Mouse (Mus musculus) spleen, embryonic (tissue): ENCODE results near the gene Adnp.

Source experiments
- CTCF ChIA-PET: fragments of 350-600 bp; sonication (Branson Sonifier 250); formaldehyde crosslinking; loops from one replicate; lab custom pipeline; 2022; lab: Charles Lee

The Adnp gene

GRCm38 (mm10) chr2:168206725-168207644 is at the start of gene Adnp:
TSS of gene Adnp (minus strand) at chr2:168207112.
- CTCF ChIA-PET = interaction anchor here (0.8 to 2.0 kb wide), 3 partner anchors 10 to 89 kb away, joined by 3 to 6 read pairs (median 3); partner anchors contain the start of genes Dpm1, Gm20716 and Mocs3

GRCm38 (mm10) chr2:168256506-168256905 is 49.6 kb upstream of the Adnp start:
- CTCF ChIA-PET = interaction anchor here (0.6 to 0.9 kb wide), 2 partner anchors 14 to 24 kb away, joined by 4 read pairs; no protein-coding TSS in a partner anchor

- CTCF ChIA-PET = interaction anchor here (1.3 kb wide), 1 partner anchor 192 kb away, joined by 4 read pairs; no protein-coding TSS in a partner anchor
Observed at GRCm38 (mm10) chr2:168253822-168254221, 46.9 kb upstream of the Adnp start.

GRCm38 (mm10) chr2:168252639-168253292 is 45.9 kb upstream of the Adnp start:
- CTCF ChIA-PET = interaction anchor here (0.6 to 1.3 kb wide), 2 partner anchors 117 to 193 kb away, joined by 3 to 4 read pairs; no protein-coding TSS in a partner anchor

- CTCF ChIA-PET = interaction anchor here (0.6 to 1.7 kb wide), 4 partner anchors 195 to 1858 kb away, joined by 3 to 16 read pairs (median 5); no protein-coding TSS in a partner anchor
Observed at GRCm38 (mm10) chr2:168250270-168250669, 43.4 kb upstream of the Adnp start.

GRCm38 (mm10) chr2:168248856-168249245 is 41.9 kb upstream of the Adnp start:
- CTCF ChIA-PET = interaction anchor here (0.6 to 1.7 kb wide), 6 partner anchors 18 to 436 kb away, joined by 3 to 12 read pairs (median 7); no protein-coding TSS in a partner anchor

GRCm38 (mm10) chr2:168248167-168248855 is 41.4 kb upstream of the Adnp start:
- CTCF ChIA-PET = interaction anchor here (0.6 to 1.7 kb wide), 4 partner anchors 18 to 436 kb away, joined by 7 to 12 read pairs (median 7); no protein-coding TSS in a partner anchor

GRCm38 (mm10) chr2:168245571-168245970 is 38.7 kb upstream of the Adnp start:
- CTCF ChIA-PET = no interaction called here

GRCm38 (mm10) chr2:168243278-168243677 is 36.4 kb upstream of the Adnp start:
- CTCF ChIA-PET = interaction anchor here (0.5 kb wide), 1 partner anchor 128 kb away, joined by 3 read pairs; no protein-coding TSS in a partner anchor

- CTCF ChIA-PET = interaction anchor here (0.5 kb wide), 1 partner anchor 128 kb away, joined by 3 read pairs; no protein-coding TSS in a partner anchor
Observed at GRCm38 (mm10) chr2:168242841-168243240, 35.9 kb upstream of the Adnp start.

GRCm38 (mm10) chr2:168238335-168238734 is 31.4 kb upstream of the Adnp start:
- CTCF ChIA-PET = no interaction called here

GRCm38 (mm10) chr2:168233286-168233685 is 26.4 kb upstream of the Adnp start:
- CTCF ChIA-PET = no interaction called here

GRCm38 (mm10) chr2:168231471-168231829 is 24.5 kb upstream of the Adnp start:
- CTCF ChIA-PET = interaction anchor here (0.6 kb wide), 1 partner anchor 370 kb away, joined by 3 read pairs; the partner anchor contains the start of gene Nfatc2

- CTCF ChIA-PET = no interaction called here
Observed at GRCm38 (mm10) chr2:168230773-168231470, 24.0 kb upstream of the Adnp start.

GRCm38 (mm10) chr2:168230026-168230728 is 23.3 kb upstream of the Adnp start, which contains the start of the genes Gm20716, Dpm1 and Mocs3:
TSS of gene Gm20716 (minus strand) at chr2:168230364.
TSS of gene Dpm1 (minus strand) at chr2:168230591.
TSS of gene Mocs3 (plus strand) at chr2:168230622.
- CTCF ChIA-PET = interaction anchor here (1.4 kb wide), 1 partner anchor 23 kb away, joined by 3 read pairs; no protein-coding TSS in a partner anchor

- CTCF ChIA-PET = interaction anchor here (1.4 kb wide), 1 partner anchor 22 kb away, joined by 3 read pairs; no protein-coding TSS in a partner anchor
Observed at GRCm38 (mm10) chr2:168229116-168230025, 22.5 kb upstream of the Adnp start.

GRCm38 (mm10) chr2:168223326-168223725 is 16.4 kb upstream of the Adnp start:
- CTCF ChIA-PET = no interaction called here

GRCm38 (mm10) chr2:168213788-168214397 is 7.0 kb upstream of the Adnp start:
- CTCF ChIA-PET = interaction anchor here (0.7 kb wide), 1 partner anchor 95 kb away, joined by 12 read pairs; no protein-coding TSS in a partner anchor
